Mouse (Mus musculus): Measurements from ENCODE around the gene Cpne8. TPM values are rescaled to one million over a fixed set of nuclear protein-coding genes. Genes with fewer than 3 reads are reported as not detected.

Gene Cpne8
- 1 to 10 TPM in 1 of 2 experiments, not detected in 1; 3.3 TPM for polyA plus RNA-seq (2017; shearing (Covaris generic))

- ATAC-seq = no peak
These were observed at the start of gene Cpne8 for GRCm38 (mm10) chr15:90678985-90679759. Gene Cpne8, minus strand, starts transcription at chr15:90679432.

- ATAC-seq = no peak
These were observed 38.5 kb upstream of the Cpne8 start for GRCm38 (mm10) chr15:90717717-90718116.

- no peak for ATAC-seq
These were observed 30.1 kb upstream of the Cpne8 start for GRCm38 (mm10) chr15:90709296-90709695.

DNA sequence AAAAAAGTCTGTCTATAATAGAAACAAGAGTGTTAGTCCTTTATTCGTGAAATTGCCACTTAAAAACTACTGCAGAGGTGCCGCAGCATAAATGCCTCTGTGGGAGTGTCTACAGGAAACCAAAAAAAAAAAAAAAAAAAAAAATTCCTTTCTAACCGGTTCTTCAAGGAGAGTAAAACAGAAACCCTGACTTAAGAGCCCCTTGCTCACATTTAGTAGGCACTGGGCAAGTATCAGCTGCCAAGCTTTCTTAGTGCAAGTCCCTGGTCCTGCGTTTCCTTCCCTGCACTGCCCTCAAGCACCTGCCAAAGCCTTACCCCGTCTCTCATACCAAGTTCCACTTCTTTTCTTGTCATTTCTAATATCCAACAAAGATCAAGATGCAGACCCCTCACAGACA lies 25.1 kb upstream of the Cpne8 start:
- no peak for ATAC-seq

DNA sequence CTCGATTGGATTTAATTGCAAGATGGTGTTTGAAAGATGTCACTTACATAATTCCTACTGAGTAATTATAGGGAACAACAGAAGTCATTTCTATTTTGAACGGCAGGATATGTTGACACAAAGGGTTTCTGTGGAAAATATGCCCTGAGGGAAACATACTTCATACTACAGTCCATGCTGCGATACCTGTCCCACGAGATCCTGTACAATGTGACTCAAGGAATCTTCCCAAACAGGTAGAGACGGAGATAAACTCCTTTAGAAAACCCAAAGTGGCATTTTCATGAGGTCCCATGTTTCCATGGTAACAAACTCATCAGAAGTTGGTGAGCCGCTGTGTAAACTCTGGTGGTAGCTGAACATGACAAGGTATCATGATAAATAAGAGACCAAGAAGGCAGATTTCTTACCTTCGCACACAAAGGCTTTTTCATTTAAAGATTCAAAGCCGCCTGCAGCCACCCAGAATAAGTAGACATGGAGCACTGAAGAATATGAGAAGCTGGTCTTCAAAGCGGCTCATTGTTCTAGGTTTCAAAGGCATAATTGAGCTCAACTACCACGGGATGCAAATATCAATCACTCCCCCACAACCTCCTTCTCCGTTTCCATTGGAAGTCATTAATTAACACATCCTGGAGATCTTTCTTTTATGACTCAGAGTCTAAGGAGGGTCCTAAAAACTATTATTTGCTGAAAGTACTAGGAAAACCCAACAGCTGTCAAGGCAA lies 24.4 kb upstream of the Cpne8 start:
- ATAC-seq = no peak

- no peak for ATAC-seq
These were observed 7.5 kb upstream of the Cpne8 start for GRCm38 (mm10) chr15:90686770-90687169.

DNA sequence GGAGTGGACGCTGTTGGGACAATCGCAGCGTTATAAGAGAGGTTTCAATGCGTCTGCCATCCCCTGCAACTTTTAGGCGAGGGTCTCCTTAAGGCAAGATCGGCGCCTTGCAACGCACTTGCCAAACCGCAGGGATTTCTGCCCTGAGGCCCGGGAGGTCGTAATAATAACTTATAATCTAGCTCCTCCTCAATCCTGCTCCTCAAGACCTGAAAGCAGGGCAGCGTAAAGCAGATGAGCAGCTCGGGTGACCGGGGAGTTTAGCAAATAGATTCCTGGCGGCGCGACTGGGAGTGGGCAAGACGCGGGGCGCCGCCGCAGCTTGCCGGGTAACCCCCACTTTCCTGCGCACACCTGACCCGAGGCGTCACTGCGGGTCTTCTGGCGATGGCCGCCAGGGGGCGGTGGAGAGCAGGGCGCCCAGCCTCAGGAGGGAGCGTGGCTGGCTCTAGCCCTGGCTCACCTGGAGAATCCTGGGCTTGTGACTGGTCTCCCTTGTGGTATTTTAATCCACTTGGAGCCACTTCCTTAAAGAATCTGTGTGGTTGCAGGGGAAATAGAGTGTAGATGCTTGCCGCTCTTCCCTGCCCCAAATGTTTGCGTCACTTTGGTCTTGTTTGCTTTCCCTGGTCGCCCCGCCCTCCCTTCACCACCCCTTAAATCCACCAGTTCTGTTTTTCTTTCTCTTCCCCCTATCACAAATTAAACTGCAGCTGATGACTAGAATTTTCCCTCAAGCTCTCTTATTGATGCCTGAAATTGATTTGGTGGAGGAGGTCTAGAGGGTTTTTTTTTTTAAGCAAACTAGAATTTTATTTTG lies 738 bp upstream of the Cpne8 start:
- no peak for ATAC-seq

- ATAC-seq = no peak
These were observed 744 bp downstream of the Cpne8 start for GRCm38 (mm10) chr15:90678488-90678887.

DNA sequence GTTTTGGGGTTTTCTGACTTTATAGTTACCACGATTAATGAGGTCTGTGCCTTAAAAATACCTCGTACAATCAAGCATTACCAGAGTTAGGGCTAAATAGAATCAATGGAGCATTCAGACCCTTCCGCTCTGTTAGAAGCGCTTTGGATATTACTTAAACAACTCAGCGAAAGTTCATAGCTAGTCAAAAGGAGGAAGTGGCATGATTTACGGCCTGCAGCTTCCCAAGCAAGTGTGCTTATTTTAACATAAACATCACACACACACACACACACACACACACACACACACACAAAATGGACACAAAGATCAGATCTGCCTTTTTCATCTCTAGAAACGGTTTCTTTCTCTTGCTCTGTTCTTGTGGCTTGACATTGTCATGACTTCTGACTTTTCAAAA lies 9.7 kb downstream of the Cpne8 start:
- no peak for ATAC-seq

- ATAC-seq = no peak
These were observed 12.3 kb downstream of the Cpne8 start for GRCm38 (mm10) chr15:90666893-90667292.

DNA sequence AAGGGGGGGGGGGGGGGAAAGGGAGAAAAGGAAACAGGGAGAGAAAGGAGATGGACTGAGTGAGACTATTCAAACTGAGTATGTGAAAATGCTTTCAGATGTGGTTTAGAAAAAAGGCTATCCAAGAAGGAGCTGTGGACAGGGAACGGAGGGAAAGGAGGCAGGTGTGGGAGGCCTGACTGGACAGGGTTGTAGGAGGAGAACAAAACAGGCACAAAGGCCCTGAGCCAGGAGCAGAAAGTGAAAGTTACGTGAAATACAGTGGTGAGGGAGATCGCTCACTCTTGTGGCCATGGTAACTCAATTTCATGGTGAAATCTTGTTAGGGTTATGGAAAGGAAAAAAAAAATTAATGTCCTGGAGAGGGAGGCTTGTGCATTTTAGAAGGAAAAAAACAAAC lies 14.6 kb downstream of the Cpne8 start:
- ATAC-seq = no peak

- ATAC-seq = no peak
These were observed 15.6 kb downstream of the Cpne8 start for GRCm38 (mm10) chr15:90663631-90664030.

- no peak for ATAC-seq
These were observed 18.5 kb downstream of the Cpne8 start for GRCm38 (mm10) chr15:90660723-90661122.

DNA sequence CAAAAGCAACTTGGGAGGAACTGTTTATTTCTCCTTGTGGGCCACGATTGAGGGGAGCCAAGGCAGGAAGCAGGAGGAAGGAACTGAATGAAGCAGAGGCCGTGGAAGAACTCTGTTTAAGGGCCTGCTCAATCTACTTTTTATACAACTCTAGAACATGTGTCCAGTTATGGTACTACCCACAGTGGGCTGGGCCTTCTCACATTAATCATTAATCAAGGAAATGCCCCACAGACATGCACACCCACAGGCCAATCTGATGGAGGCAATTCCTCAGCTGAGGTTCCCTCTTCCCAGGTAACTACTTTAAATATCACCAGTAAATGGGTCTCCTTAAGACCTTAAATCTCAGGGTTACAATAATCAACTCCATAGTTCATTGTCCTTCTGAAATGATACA lies 21.2 kb downstream of the Cpne8 start:
- no peak for ATAC-seq

GRCm38 (mm10) chr15:90656521-90656920 lies 22.7 kb downstream of the Cpne8 start:
- ATAC-seq = no peak

DNA sequence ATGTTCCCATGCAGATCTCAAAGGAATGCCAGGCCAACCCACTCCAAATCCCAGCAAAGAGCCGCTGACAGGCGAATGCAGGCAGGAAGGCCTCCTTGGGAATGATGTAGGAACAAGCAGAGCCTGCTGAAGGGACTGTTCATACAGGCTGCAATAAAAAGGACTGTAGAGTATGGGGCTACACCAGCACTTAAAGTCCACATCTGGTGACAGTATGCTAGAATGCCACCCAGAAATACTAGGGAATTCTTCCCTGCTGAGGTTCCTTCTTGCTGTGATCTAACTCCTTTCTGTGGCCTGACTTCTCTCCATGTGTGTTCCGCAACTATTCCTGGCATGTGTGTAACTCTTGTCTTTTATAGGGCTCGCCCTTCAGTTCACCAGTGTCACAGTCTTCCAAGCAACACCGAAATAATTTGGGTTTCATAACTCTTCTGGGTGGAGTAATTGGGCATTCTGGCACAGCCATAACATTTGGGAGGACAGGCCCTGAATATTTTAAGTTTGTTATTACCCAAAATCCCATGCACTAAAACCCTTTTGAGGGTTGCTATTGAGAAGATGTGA lies 32.1 kb downstream of the Cpne8 start:
- no peak for ATAC-seq

DNA sequence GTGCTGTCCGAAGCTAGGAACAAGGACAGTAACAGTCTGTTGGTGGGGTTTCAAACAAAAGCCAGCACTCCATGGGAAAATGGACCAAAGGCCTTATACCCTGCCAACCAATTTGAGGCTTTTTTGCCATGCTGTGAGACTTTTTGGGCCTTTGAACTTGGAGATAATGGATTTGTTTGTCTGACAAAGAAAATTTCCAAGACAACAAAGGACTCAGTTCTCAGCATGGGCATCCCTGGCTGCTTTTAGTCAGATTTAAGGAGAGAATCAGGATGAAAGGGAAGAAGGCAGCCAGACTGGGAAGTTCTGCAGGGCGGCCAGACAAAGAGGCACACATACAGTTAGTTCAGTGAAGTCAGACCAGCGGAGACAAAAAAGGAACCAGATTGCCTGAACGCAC lies 32.9 kb downstream of the Cpne8 start:
- ATAC-seq = no peak

- ATAC-seq = no peak
These were observed 33.4 kb downstream of the Cpne8 start for GRCm38 (mm10) chr15:90645828-90646227.

DNA sequence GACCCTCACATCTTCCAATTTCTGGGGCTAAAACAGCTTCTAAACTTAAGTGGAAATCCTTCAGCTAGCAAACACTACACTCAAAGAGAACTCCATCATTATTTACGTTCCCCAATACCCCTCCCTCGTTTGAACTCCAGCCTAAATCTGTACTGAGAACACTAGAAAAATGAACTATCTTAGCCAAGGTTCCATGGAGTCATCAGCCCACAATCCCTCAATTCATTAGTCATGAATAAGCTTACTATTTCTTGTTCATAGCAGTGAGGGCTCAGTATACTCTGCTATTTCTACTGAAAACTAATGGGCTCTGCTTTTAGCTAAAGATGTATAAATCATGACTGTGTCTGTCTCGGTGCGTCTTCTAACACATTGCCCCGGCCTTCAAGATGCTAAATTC lies 55.0 kb downstream of the Cpne8 start:
- ATAC-seq = no peak

- no peak for ATAC-seq
These were observed 57.2 kb downstream of the Cpne8 start for GRCm38 (mm10) chr15:90622005-90622404.

GRCm38 (mm10) chr15:90619736-90620135 lies 59.5 kb downstream of the Cpne8 start:
- ATAC-seq = no peak

GRCm38 (mm10) chr15:90616116-90616798 lies 63.0 kb downstream of the Cpne8 start:
- no peak for ATAC-seq
